Mouse (Mus musculus): Measurements from ENCODE around the gene Gm28372.

Gene Gm28372

DNA sequence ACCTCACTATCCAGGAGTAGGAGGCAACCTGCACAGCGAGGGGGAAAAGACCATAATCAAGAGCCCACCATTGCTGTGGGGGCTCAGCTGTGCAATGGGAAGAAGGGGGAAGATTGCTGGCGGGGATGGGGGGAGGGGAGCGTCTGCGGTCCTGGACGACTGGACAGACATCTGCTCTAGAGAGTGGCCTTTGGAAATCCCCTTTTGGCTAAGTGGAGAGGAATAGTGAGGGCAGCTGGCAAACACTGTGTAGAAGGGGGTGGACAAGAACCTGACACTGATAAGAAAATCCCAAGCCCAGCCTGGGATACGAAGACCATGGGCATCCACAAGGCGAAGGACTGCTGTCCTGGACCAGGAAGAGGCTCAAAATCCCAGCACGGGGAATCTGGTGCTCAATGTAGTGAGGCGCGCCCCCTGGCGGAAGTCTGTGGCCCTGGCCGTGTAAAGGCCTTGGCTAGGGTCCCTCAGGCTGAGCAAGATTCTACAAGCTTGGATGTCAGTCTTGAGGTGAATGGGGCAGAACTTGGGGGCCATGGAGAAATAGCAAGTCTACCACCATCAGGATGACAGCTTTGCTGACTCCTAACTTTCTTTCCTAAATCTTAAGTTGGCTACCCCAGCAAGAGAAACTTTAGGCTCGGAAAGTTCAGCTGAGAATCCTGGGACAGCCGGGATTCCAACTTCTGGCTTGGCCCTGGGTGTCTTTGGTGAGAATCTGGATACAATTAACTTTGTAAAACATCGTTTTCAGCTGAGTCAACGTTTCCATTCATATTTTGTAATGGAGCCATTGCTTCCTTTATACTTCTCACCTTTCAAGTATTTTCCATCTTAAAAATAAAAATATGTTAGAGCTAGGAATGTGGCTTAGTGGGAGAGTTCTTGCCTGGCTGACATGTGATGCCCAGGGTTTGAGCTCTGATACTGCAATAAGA is 6.8 kb downstream of the Gm28372 start:
- peak; percentile 82 for DNase-seq (ENCODE audit: extremely low spot score)

GRCm38 (mm10) chr2:130412775-130413174 is 7.7 kb downstream of the Gm28372 start:
- DNase-seq (ENCODE audit: extremely low spot score) = no peak

DNA sequence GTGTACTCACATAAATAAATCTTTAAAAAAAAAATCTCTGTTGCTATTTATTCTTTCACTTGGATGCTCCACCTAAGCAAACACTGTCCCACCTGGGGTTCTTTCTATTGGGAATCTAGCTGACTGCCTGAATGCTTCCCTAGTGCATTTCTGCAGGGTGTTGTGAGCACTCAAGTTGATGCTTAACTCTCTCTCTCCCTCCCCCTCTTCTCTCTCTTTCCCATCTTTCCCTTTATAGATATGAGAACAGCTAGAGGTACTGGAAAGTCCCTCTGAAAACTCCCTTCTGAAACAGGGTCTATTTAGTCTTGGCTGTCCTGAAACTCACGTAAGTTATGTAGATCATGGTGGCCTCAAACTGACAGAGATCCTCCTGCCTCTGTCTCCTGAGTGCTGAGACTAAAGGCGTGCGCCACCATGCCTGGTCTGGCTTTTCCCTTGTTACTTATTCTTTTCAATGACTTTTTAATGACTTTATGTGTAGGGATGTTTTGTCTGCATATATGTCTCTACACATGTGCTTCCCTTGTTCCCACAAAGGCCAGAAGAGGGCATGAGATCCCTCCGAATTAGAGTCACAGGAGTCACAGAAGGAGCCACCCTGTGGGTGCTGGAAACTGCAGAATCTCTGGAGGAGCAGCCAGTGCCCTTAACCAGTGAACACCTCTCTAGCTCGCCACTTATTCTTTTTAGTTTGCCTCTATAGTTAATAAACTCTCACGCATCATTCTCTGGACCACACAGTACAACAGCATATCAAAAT is 9.2 kb downstream of the Gm28372 start:
- no peak for DNase-seq (ENCODE audit: extremely low spot score)

- DNase-seq (ENCODE audit: extremely low spot score) = no peak
These were observed 17.0 kb downstream of the Gm28372 start for GRCm38 (mm10) chr2:130421781-130422620.

GRCm38 (mm10) chr2:130423397-130424125 is 18.5 kb downstream of the Gm28372 start:
- no peak for DNase-seq (ENCODE audit: extremely low spot score)

DNA sequence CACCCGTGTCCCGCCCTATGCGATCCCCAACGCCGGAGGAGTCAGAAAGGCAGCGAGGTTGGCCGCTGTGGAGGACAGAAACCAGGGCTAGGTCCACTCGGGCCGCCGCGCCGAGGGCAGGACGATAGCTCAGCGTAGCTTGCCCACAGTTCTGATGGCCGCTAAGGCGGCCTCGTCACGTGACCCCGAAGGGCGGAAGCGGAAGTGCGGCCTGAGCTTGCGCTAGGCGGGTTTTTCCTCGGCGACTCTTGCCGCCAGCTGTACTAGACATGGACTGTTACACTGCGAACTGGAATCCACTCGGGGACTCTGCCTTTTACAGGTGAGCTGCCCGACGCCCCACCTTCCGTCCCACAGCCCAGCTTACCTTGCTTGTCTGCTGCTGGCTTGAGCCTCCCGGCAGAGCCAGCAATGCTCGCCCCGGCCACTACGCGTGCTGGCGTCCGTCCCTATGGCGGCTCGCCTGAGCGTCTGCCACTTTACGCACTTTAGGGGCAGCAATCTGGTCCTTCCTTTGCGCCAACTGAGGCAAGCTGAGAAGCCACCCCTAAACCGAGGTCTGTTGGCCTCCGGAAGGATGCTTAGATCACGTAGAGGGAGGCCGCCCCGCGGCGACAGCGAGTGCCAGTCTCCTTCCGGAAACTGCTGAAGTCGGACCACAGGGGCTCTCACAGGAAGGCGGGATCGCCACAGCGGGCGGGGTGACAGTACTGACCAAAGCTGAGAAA is 19.3 kb downstream of the Gm28372 start, which contains the start of the genes Vps16 and Pced1a:
TSS of gene Vps16 (plus strand) at position 214 of the 728 bp plus-strand sequence.
TSS of gene Pced1a (minus strand) at position 576 of the 728 bp plus-strand sequence.
- DNase-seq (ENCODE audit: extremely low spot score) = peak; percentile 91

DNA sequence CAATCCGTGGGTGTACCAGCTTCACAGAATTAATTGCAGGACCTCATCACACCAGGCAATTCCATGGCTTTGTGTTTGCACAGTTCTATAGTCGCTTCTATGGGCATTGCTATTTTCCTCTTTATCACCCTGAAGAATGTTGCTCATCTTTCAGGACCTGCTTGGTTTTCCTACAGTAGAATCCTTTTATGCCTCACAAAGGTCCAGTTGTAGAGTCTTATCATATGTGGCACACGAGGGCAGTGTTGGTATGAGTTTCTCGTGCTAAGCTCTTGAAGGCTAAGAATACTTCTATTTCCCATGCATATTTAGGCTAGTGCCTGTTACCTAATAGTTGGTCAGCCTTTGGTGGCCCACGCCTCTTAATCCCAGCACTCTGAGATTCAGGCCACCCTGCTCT is 20.1 kb downstream of the Gm28372 start:
- no peak for DNase-seq (ENCODE audit: extremely low spot score)

GRCm38 (mm10) chr2:130429851-130430250 is 24.8 kb downstream of the Gm28372 start:
- DNase-seq (ENCODE audit: extremely low spot score) = no peak

DNA sequence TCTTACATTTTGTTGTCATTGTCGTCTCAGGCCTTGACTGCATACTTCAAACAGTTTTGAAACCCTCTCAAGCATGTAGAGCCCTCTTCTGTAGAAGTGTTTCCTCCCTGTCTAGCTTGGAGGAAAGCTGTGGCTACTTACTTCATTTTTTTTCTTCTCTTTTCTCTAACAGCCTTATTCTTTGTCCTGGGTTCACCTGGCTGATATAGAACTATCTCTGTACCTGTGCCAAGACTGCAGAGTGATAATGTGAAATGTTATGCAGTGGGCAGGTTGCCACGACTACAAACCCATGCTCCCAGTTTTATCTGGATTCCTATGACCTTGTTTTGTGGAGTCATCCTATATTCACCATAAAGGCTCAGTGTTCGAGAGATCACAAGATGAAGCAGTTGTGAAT is 25.4 kb downstream of the Gm28372 start:
- DNase-seq (ENCODE audit: extremely low spot score) = no peak

DNA sequence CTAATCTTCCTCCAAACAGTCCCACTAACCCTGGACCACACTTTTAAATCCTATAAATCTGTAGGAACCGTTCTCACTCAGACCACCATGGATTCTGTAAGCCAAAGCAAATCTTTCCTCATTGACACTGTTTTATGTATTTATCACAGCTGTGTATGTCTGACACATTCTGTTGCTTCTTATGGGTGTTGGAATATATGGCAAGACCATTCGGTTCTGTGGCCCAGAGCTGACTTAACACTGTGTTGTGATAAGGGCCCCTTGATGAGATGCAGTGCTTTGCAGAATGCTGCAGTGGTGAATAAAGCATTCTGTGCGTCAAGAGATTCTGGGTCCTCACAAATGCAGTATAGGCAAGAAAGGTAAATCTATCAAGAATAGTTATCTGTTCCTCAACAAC is 27.1 kb downstream of the Gm28372 start:
- DNase-seq (ENCODE audit: extremely low spot score) = no peak

GRCm38 (mm10) chr2:130433152-130433551 is 28.1 kb downstream of the Gm28372 start:
- peak; percentile 55 for DNase-seq (ENCODE audit: extremely low spot score)

- DNase-seq (ENCODE audit: extremely low spot score) = no peak
These were observed 31.7 kb downstream of the Gm28372 start for GRCm38 (mm10) chr2:130436769-130437168.

DNA sequence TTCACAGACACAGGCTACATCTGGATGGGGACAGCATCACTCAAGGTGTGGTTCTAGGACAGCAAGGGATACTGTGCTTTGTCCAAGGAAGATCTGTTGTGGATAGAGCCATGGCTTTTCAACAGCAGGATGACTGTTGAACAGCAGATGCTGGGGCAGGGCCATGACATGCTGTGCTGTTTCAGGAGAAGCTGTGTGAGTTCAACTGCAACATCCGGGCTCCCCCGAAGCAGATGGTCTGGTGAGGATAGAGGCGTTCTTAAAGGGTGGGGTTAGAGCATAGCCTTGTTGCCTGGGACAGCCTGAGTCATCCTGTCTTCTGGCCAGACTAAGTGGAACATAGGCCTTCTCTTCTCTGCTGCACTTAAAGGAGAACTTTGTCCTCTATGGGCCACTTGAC is 33.8 kb downstream of the Gm28372 start:
- DNase-seq (ENCODE audit: extremely low spot score) = no peak

DNA sequence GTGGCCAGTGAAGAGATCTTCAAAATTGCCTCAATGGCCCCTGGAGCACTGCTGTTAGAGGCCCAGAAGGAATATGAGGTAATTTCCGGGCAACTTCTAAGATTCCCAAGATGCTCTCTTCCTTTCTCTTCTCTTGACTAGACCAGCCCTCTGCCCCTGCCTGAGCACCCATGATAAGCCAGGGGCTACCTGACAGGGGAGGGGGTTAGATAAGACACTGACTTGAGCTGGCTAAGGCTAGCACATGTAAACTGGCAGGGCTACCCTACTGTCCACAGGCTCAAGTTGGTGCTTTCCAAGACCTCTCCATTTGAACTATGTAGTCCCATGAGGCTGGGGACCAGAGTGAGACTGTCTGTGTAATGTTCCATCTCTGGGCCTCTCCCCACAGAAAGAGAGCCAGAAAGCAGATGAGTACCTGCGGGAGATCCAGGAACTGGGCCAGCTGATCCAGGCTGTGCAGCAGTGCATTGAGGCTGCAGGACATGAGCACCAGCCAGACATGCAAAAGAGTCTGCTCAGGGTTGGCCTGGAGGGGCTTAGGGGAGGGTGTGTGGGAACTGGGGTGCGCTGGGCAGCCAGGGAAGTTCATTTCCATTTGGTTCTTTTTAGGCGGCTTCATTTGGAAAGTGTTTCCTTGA is 34.9 kb downstream of the Gm28372 start:
- no peak for DNase-seq (ENCODE audit: extremely low spot score)

DNA sequence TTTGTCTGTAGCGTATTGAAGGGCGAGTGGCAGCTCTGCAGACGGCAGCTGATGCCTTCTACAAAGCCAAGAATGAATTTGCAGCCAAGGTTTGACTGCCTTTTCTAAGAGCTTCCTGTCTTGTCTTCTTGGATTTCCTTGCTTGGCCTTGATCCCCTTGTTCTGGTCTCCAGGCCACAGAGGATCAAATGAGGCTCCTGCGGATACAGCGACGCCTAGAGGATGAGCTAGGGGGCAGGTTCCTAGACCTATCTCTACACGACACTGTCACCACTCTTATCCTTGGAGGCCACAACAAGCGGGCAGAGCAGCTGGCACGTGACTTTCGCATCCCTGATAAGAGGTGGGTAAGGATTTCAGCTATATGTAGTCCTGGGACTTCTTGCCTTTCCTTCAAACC is 37.1 kb downstream of the Gm28372 start:
- DNase-seq (ENCODE audit: extremely low spot score) = no peak

- DNase-seq (ENCODE audit: extremely low spot score) = no peak
These were observed 43.4 kb downstream of the Gm28372 start for GRCm38 (mm10) chr2:130448449-130448848.

GRCm38 (mm10) chr2:130449021-130449793 is 44.2 kb downstream of the Gm28372 start:
- DNase-seq (ENCODE audit: extremely low spot score) = peak; percentile 31

GRCm38 (mm10) chr2:130449794-130450433 is 44.9 kb downstream of the Gm28372 start, which contains the start of gene Ptpra:
TSS of gene Ptpra (plus strand) at chr2:130450278.
- DNase-seq (ENCODE audit: extremely low spot score) = peak; percentile 92

DNA sequence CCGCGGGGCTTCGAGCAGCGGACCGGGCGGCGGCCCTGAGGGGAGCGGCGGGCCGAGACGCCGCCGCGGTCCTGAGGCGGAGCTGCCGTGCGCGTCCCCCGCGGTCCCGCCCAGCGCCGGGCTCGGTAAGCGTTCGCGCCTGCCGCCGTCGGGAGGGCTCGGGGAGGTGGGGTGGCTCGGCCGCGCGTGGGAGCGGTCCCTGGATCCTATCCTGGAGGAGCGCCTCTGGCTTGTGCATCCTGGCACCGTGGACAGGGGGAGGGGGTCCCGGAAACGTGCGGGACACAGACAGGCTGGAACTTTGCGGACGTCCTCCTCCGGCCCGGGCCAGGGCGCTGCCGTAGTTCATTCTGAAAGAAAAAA is 45.4 kb downstream of the Gm28372 start:
- DNase-seq (ENCODE audit: extremely low spot score) = no peak

All from embryo, embryonic 9.5 days (tissue).